Mouse (Mus musculus) adrenal gland, postnatal 4 days (tissue): Measurements from ENCODE around the gene Rhoj. TPM values are rescaled to one million over a fixed set of nuclear protein-coding genes. Genes with fewer than 3 reads are reported as not detected.
"Not testable (repeated sequence)": the region's sequence is repeated elsewhere in the genome, so short reads cannot be mapped to it uniquely, and the experiment has no call there.

ENCODE experiments used
- DNase-seq, 2 experiments: peaks; one replicate each; pipeline ENCODE4 v3.0.0; 2021 to 2022; ENCODE audit warnings: low spot score in 2 of 2, mixed read lengths in 2 of 2
- total RNA-seq, 2 experiments: library from RNA; stranded (reverse); gene quantifications; 2 replicates each; pipeline ENCODE4 v1.2.3; 2021

Gene Rhoj
- total RNA-seq, 2 experiments from 2014 or later, result 25.5 to 29.3 TPM

DNA sequence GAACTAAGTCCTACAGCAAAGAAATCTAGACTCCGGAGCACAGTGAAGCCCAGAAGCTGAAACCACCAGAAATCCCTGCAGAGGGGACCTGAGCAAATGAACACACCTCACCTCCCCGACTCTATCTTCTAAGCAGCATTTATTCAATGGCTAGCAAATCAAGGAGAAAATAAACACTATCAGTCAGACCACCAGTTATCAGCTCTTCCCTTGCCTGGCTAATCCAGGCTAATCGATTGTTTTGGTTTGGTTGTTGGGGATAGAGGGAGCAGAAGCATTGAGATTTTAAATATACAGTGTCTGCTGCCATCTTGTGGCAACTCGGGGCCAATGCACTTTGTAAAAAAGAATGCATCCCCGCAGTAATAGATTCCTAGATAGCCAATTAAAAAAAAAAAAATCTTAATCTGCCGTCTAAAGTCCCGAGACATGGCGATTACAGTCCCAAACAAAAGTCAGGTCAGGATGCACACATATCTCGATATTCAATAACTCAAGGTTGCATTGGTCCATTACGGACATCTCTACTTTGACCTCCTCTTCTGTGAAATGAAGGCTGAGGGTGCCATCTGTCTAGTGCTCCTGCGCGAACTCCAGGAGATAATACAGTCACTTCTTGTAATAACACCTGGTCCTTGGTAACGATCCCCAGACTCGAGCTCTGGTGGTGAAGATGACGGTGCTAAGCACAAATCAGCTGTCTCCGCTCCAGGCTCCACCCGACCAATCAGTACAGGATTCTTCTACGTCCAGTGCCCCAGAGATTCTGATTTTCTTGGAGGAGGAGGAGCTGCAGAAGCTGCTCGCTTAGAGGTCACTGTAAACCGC is 81.4 kb downstream of the Rhoj start:
- no peak for DNase-seq

DNA sequence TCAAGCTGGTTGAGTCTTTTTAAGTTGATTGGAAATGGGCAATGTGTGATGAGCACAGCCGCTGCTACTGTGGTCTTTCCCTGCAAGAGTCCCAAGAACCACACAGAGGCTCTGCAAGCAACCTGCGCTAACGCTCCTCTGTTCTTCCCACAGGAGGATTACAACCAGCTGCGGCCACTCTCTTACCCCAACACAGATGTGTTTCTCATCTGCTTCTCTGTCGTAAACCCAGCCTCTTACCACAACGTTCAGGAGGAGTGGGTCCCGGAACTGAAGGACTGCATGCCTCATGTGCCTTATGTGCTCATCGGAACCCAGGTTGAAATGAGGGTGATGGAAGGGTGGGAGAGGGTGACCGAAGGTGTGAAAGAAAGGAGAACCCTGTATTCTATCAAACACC is 83.4 kb downstream of the Rhoj start:
- no peak for DNase-seq

DNA sequence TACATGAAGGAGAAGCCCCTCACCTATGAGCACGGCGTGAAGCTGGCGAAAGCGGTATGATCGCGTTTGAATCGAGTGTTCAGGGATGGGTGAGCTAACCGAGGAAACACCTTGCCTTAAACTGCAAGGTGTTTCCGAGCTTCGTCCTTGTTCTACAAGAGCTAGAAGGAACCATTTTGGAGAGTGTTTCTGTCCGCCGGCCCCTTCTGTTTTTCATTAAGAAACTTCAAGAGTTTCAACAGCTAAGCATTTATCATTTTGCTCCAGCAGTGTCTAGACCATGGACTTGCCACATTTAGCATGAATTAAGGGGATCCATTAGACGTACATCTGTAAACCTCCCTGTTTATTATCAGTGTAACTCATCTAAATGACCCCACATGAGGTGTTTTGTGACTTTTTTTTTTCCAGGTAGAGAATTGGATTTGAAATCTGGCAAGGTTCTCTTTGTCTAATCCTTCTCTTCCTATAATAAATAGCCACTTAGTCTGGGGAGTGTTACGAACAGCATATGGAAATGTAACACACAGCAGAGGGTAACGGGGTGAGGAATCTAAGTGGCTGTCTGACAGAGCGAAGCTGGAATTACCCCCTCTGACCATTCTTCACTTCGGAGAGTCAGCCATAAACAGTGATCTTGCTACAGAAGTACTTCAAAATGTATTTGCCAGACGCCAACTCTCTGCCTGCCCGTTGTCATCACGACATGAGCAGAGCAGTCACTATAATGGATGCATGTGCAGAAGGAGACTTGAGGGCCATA is 86.1 kb downstream of the Rhoj start:
- DNase-seq, result no peak

- no peak for DNase-seq
Measured at GRCm38 (mm10) chr12:75396616-75397015, 88.5 kb downstream of the Rhoj start.

- DNase-seq, result no peak
Measured at GRCm38 (mm10) chr12:75397077-75397476, 89.0 kb downstream of the Rhoj start.

DNA sequence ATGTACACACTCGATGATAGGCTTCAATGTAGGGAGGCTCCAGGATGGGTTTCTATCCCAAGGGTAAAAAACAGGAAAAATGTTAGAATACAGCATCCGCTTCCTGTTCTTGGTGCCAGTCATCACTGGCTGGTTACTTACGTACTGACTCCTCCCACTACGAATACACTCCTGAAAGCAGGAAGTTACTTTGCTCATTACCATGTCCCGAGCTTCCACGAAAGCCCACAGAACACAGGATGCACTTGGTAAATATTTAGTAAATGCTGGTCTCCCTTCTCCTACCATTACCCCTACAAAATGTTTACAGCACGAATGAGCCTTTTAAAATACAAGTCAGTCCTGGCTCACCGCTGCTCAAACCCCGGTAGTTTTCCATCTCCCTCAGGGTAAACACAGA is 104.8 kb downstream of the Rhoj start:
- DNase-seq, result no peak

GRCm38 (mm10) chr12:75414991-75415390 is 106.9 kb downstream of the Rhoj start:
- no peak for DNase-seq

GRCm38 (mm10) chr12:75416681-75417080 is 108.6 kb downstream of the Rhoj start, which contains the start of gene Gphb5:
Gene Gphb5, minus strand, starts transcription at chr12:75416781.
- DNase-seq, result no peak

DNA sequence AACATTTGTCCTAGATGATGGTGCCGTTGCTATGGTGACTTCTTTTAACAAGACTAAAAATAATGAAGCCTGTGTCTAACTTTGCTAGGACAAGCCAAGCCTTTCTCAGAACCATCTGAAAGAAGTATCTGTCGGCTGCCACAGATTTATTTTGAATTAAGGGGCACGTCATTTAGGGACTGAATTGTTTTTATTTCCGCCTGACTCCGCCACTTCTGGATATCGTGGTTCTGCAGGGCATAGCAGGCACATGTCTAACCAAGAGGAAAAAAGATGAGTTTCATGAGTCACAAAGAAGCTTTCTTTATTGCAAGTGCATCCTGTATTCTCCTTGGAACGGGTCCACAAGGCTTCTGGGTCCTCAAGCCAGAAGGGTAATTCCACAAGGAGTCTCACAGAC is 116.2 kb downstream of the Rhoj start:
- no peak for DNase-seq

DNA sequence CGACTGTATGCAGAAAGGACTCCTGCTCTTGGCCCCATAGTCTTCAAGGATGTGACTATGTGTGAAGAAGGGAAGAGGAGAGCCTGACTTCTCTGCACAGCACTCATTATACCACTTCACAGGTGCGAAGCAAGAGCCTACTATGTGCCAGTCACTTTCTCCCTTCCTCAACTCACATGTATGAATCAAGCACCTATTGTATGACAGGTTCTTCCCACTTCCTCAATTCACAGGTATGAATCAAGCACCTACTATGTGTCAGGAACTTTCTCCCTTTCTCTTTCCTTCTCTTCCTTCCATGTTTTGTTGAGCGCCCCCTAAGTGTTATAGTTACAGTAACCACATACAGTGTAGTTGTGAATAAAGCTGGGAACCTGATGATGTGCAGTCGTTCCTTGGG is 116.7 kb downstream of the Rhoj start:
- no peak for DNase-seq

DNA sequence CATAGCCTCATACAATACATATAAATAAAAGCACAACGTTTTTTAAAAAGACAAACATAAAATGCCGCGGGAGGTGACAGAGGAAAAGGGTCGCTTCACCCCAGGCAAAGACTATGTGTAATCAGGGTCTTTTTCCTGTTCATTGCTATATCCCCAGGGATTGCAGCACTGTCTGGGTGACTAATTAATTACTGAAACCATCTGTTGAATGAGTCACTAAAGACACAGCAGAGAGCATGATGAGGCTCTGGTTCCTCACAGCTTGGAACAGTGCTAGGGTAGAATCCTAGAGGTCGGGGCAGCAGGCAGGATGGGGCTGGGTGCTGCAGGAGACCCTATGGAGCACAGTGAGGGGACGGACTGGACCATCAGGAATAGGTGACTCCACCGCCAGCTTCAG is 117.8 kb downstream of the Rhoj start:
- no peak for DNase-seq

DNA sequence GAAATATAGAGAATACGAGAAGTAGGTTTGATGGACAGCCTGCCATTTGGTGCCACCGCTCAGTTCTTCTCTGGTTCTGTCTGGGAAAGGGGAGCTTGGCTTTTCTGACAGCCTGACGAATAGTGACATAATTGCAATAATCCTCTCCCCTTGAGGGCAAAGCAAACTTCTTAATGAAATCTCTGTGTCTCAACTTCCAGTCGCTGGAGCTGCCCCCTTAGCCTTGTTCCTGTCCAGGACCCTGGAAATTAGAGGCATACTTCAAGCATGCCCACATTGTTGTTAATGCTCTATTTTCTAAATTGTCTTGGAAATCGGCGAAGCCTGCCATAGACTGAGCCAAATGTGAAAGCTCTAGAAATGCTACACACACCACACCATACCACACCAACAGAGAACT is 120.6 kb downstream of the Rhoj start:
- DNase-seq, result no peak

GRCm38 (mm10) chr12:75429685-75430396 is 121.7 kb downstream of the Rhoj start:
- no peak for DNase-seq

GRCm38 (mm10) chr12:75432400-75432799 is 124.3 kb downstream of the Rhoj start:
- DNase-seq, result not testable (repeated sequence)

DNA sequence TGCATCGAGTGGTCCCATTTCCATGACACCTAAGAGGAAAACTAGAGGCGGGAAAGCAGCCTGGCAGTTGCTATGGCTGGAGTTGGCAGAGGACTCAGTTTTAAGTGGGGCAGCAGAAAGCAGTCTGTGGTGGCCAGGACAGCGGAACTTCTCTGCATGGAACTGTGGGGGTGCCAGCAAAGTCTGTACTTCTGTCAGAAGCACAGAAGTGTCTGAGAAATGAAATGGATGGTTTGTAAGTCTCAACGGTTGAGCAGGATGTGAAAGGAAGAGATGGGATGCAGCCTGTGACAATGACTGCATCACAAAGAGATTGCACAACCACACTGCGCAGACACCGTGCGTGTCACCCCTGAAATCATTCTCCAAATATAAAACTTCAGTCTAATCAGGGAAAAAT is 138.1 kb downstream of the Rhoj start:
- DNase-seq, result no peak

GRCm38 (mm10) chr12:75448921-75449320 is 140.8 kb downstream of the Rhoj start:
- no peak for DNase-seq

DNA sequence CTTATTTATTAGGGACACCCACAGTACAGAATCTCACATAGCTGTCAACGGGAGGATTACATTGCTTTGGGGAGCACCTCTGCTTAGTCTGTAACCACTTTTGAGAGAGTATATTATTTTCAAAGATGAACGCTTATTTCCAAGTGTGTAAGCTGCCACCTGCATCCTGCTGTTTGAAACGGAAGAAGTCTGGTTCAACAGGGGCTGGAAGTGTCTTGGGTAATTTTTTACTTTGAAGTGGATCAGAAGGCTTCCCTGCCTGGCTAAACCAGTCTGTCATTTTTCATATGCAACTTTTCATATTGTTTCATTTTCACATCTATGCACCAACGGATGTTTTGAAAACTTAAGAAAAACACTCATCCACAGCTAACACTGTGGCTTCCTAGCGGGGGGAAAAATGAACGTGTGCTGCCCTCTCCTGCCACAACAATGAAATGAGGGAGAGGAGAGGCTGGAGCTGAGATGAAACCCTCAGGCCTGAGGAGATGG is 141.4 kb downstream of the Rhoj start:
- DNase-seq, result no peak

DNA sequence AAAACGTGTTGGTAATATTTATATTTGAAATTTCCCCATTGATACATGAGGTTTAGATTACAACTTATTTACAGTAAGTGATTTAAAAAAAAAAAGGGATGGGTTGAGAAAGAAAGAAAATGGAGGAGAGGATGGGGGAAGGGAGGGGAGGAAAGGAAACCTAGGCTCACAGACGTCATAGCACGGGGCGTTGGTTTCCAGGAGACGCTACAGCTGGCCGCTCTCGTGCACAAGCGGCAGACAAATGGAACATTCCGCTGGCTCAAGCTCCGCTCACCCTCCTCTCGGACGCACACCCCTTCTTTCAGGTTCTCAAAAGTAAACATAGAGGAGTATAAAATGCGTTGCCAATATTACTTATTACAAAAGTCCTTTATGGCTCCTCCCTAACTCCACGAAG is 141.9 kb downstream of the Rhoj start:
- no peak for DNase-seq

- DNase-seq, result no peak
Measured at GRCm38 (mm10) chr12:75450592-75450991, 142.5 kb downstream of the Rhoj start.
